Comparison of ENCODE assay signal across 8 mouse cellular contexts in the genomic region with DNA sequence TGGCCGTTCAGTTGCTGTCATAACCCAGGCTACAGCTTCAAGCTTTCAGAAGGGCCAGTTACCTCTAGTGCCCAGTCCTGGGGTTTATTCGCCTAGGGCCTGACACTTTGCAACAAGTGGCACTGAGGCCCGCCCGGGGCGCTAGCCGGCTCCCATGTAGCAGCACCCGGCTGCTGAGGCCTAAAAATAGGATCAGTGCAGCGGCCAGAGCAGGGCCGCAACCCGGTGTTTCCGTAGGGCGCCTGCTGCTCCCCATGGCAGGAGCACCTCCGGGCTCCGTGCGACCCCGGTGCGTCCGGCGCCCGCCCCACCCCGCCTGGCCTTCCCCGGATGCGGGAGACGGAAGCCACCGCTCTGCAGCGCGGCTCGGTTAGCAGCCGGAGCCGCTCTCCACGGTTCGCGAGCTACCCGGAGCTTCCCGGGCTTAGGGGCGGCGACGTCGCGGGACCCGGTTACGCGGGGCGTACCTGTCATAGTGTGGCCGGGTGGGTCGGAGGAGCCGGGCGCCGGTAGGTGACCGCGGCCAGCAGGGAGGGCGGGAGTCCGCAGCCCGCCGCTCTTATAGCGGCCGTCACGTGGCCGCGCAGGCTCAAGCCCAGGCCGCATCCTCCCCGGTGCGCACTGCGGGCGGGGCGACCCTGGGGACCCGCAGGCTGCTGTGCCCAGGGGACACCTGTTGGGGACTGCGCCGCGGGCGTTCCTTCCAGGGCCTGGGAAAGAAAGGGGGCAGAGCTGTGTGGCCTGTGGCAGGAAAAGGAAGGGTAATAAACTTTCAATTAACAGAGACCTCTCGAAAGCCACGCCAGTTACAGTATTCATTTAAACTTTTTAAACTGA. TPM values are rescaled to one million over a fixed set of nuclear protein-coding genes. Genes with fewer than 3 reads are reported as not detected.
DNase-seq lines count a peak whose midpoint lies in the region; ATAC-seq lines count a peak whose summit lies in the region.

A gene (minus strand): TSS at position 787 of the 837 bp plus-strand sequence.

- H3K4me1 ChIP-seq in hindbrain, embryonic 16.5 days (ENCODE audit: control insufficient read depth, insufficient read depth, low read depth, low read length): peaks cover 9% of the 10 kb centered on the region
- H3K4me1 ChIP-seq in megakaryocyte, embryonic 14.5 days: peaks cover 34% of the 10 kb centered on the region

- peak within 1 kb of the TSS; percentile 59 for H3K4me3 ChIP-seq in hindbrain, embryonic 16.5 days (ENCODE audit: low read length)
- H3K4me3 ChIP-seq in megakaryocyte, embryonic 14.5 days (replicated peaks): peak within 1 kb of the TSS; percentile 95

- H3K9ac ChIP-seq in hindbrain, embryonic 16.5 days (ENCODE audit: low read depth, low read length): peak within 1 kb of the TSS; percentile 90

- WGBS in hindbrain, embryonic 16.5 days: 1% methylated on average over 70 of the region's 73 CpGs

- peaks cover 1% of the 10 kb centered on the region; the same call in 1 of the 2 replicates for H3K36me3 ChIP-seq in hindbrain, embryonic 16.5 days (ENCODE audit: control insufficient read depth, insufficient read depth, low read length)
- peaks cover 44% of the 10 kb centered on the region for H3K36me3 ChIP-seq in megakaryocyte, embryonic 14.5 days (replicated peaks; ENCODE audit: low read length)

- H3K4me2 ChIP-seq in hindbrain, embryonic 16.5 days (ENCODE audit: low read length): peak within 1 kb of the TSS; percentile 93

- H3K27ac ChIP-seq in hindbrain, embryonic 16.5 days (ENCODE audit: low read depth, low read length): 0 out of 2 replicates have a peak within 1 kb of the TSS, but pooled peaks have one; percentile 33

- no peaks in the 10 kb centered on the region for H3K27me3 ChIP-seq in hindbrain, embryonic 16.5 days (replicated peaks; ENCODE audit: control insufficient read depth, insufficient read depth, low read length)
- H3K27me3 ChIP-seq in megakaryocyte, embryonic 14.5 days (replicated peaks): no peaks in the 10 kb centered on the region

- intact Hi-C loops in left cerebral cortex, postnatal 10 days (cut with DNase I): no loop called here

- no peaks in the 10 kb centered on the region for H3K9me3 ChIP-seq in hindbrain, embryonic 16.5 days (ENCODE audit: control insufficient read depth, low read length)
- peaks cover 5% of the 10 kb centered on the region; the same call in 1 of the 2 replicates for H3K9me3 ChIP-seq in megakaryocyte, embryonic 14.5 days

- ATAC-seq in common myeloid progenitor, adult 5-6 weeks (replicated peaks; ENCODE audit: low read depth, poor library complexity, severe bottlenecking): peak; percentile 71
- peak; percentile 95 for ATAC-seq in hindbrain, embryonic 16.5 days

- peak; percentile 66 for DNase-seq in adipocyte (ENCODE audit: low spot score)
- peak; percentile 60 to 74 for DNase-seq in gastrocnemius, adult 8-10 months (ENCODE audit: low spot score in 2 of 2)
- DNase-seq in left cerebral cortex, postnatal 10 days (ENCODE audit: extremely low spot score in 1 of 2, low spot score in 2 of 2): peak in 1 of 2 experiments; percentile 67
- peak; percentile 56 to 57 for DNase-seq in right cerebral cortex, postnatal 10 days (ENCODE audit: low spot score in 2 of 2)
- DNase-seq in urinary bladder, postnatal 25 days (ENCODE audit: low spot score): peak; percentile 48

RNA-seq across cellular contexts. Expression of the gene that starts here (rescaled TPM):
- total RNA-seq in common myeloid progenitor, adult 5-6 weeks (2017): 23.8 and 34.1 TPM in 2 replicates
- 100 to 1,000 TPM; 435 to 506 (median 464) TPM for total RNA-seq in gastrocnemius, adult 8-10 months (2022)
- polyA plus RNA-seq in hindbrain, embryonic 16.5 days (2015; fragmentation: Nextera tagmentation; extraction: Ambion mirVana): 81.0 and 92.2 TPM in 2 replicates
- 10 to 100 TPM; 49.8 to 49.9 TPM for total RNA-seq in left cerebral cortex, postnatal 10 days (2021)
- 10.6 and 14.8 TPM in 2 replicates for polyA plus RNA-seq in megakaryocyte, embryonic 14.5 days (2012; ENCODE audit: insufficient read depth, low replicate concordance)

Comparison
In these comparisons a context has a peak if more than half of its experiments do, and no peak if none do; other contexts are left out.
1. RNA of the gene that starts here (total RNA-seq): 435 to 506 TPM in gastrocnemius, adult 8-10 months; 49.8 to 49.9 TPM in left cerebral cortex, postnatal 10 days and 23.8 to 34.1 TPM in common myeloid progenitor, adult 5-6 weeks; every median in the first group is over 4 times any median in the second.